Mouse (Mus musculus): ENCODE data around the gene Ablim1. TPM values are rescaled to one million over a fixed set of nuclear protein-coding genes. Genes with fewer than 3 reads are reported as not detected.
A peak's percentile ranks its signal among the peaks of the same experiment; 100 is the strongest.

Gene Ablim1
- polyA plus RNA-seq, 1 experiment: 54.2 TPM

DNA sequence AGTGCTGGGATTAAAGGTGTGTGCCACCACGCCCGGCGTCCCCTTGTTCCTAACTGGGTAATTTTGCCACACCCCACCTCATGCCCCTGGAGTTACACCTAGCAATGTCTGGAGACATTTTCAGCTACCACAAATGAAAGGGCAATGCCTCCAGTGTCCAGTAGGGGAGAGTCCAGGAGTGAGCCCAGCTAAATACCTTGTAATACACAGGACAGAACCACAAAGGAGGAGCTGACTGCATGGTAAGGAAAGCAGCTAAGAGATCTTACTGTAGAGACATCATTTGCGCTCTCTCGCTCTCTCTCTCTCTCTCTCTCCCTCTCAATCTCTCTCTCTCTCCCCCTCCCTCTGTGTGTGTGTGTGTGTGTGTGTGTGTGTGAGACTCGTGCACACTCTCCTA lies 120.8 kb downstream of the Ablim1 start:
- DNase-seq (ENCODE audit: extremely low spot score in 1 of 2, low spot score in 1 of 2): peak in 1 of 2 experiments; percentile 39

DNA sequence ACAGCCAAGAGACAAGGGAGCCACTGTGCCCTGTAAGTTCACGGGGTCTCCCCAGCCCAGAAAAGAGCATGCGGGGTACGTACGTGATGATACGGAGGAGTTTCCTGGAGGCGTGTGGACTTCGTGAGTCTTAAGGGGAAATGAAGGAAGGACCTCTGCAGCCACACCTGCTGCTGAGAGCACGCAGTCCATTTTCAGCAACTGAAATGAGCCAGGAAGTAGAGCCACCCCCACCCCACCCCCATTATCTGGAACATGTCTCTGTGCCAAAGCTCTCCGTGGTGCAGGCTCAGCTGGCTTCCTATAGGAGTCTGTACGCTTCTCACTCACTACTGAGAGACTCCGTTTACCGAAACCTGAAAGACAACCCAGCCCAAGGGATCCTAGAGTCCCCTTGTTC lies 121.3 kb downstream of the Ablim1 start:
- peak in 1 of 2 experiments; percentile 41 for DNase-seq (ENCODE audit: extremely low spot score in 1 of 2, low spot score in 1 of 2)

DNA sequence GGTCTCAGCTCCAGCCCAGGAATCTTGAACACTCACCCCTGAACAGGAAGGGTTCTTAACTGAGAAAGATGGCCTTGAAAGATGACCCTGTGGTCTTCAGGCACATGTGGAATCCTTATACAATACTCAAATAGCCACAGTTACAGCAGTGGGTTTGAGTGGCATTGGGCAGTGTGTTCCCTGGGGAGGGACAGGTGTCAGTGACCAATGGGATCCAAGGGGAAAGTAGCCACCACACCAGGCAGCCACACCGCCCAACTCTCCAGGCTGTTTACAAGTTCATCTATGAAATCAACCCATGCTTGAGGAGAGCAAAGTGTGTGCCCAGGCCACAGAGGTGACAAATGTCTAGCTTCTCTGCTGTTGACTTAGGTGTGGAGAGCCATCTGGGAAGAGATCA lies 123.6 kb downstream of the Ablim1 start:
- no peak for DNase-seq (ENCODE audit: extremely low spot score in 1 of 2, low spot score in 1 of 2)

DNA sequence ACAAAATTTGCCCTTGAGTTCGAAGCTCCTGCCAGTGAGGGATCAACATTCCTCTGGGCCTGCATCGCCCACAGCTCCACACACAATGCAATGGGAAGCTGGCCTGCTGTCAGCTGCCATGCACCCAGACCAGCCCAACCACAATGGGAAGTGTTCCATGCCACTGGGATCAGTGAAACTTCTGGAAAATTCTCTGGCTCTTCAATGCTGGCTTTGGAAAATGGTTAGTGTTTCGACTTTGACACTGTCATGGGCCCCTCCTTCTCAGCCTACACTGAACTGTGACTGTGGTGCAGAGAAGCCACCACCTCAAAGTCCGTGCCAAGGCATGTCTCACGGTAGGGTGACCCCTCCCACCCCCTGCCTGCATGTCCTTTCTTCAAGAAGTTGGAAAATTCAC lies 125.3 kb downstream of the Ablim1 start:
- DNase-seq (ENCODE audit: extremely low spot score in 1 of 2, low spot score in 1 of 2): no peak

DNA sequence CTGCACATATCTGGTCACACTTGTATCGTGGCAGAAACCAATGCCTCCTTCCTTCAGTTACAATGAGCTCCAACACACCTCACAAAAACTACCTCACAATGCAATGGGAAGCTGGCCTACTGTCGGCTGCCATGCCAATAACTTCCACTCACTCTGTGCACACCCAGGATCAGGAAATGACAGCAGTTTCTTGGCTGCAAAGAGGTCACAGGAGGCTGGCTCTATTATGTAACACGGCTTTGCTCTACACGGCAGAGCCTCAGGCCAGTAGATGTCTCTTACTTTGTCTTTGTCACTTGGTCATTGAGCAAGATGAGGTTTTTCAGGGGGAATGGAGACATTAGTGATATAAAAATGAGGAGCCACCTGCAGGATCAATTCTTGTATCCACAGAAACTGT lies 126.2 kb downstream of the Ablim1 start:
- DNase-seq (ENCODE audit: extremely low spot score in 1 of 2, low spot score in 1 of 2): no peak

DNA sequence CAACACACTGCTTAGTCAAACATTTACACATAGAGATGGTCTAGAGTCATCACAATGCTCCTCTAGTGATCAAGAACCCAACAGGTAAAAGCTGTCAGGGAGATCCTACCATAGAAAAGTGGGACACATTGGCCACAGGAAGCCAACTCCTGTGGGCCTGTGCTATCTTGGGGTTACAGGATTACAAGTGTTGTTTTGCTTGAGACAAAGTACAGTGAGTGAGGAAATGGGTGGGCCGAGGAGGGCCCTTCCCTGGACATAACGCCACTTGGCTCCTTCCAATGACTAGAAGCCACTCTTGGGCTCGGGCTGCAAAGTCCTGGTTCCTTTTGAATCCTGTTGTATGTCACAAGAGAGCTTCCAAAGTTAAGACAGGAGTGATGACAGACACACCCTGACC lies 129.7 kb downstream of the Ablim1 start:
- no peak for DNase-seq (ENCODE audit: extremely low spot score in 1 of 2, low spot score in 1 of 2)

DNA sequence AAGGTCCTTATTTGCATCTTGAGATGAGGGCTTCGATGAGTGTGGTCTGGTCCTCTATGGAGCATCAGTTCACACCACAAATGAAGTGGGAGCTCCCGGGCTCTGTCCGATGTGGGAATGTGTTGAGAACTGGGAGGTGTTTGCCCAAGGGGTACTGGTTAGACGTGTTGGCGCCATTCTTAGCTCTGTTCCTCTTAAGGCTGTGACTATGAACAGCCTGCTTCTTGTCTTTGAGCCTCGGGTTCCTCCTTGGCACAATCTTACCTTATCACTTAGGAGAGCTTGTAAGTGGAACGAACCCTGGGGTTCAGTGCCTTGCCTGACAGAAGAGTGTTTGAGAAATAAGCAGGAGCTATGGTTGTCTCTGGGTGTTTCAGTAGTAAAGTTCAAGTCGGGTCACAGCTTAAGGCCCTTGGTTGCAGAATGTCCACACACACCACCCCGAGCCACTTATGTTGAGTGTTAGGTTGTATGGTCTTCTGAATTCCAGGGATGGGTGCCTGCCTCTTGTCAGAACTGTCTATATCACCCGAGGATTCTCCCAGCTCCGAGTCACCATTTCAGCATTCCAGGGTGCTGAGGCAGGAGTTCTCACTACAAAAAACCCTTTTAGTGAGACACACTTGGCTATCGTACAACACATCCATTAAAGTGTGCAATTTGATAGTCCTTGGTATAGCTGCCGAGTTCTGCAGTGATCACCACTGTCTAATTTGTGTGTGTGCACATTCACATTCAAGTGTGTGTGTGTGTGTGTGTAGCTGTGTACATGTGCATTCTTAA lies 131.6 kb downstream of the Ablim1 start:
- DNase-seq (ENCODE audit: extremely low spot score in 1 of 2, low spot score in 1 of 2): no peak

DNA sequence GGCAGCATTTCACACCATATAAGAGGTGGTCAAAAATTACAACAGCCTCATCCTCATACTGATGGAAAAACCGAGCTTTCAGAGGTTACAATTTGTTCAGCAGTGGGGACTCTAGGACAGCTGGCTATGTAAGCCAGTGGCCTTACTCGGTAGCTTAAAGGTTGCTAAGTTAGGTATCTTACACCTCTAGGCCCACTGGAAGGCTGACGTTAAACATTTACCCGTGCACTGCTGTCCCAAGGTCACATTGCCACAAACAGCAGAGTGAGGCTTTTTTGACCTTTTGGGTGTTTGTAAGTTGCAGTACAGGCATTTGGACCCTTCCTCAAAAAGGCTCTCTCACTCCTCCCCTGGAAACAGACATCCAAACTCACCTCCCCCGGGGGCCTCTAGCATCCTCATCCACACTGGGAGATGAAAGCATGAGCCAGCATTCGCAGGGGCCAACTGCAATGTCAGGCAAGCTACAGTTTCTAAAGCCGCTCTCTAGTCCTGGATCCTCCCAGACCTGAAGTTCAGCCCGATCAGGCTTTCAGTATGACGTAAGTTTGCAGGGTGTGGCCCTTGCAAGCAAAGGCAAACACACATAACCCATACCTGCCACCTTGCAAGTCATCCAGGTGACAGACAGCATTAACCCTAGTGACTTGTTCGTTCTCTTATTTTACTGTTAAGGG lies 132.7 kb downstream of the Ablim1 start:
- DNase-seq (ENCODE audit: extremely low spot score in 1 of 2, low spot score in 1 of 2): no peak

DNA sequence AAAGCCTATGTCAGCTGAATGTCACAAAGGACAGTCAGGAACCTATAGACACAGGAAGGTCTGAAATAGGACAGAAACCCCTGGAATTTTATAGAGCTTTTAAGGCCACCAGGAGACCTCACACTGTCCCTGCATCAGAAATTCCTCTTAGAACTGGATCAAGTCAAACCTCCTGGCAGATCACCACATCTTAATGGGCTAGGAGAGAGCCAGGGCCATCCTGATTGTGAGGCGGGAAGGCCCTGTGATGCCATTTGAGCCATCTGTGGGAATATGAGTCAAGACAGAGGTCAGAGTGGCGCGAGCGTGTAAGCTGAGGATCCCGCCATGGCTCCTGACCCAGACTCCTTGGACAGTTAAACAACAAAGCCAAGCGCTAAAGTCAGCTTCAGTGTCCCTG lies 133.4 kb downstream of the Ablim1 start:
- DNase-seq (ENCODE audit: extremely low spot score in 1 of 2, low spot score in 1 of 2): no peak

DNA sequence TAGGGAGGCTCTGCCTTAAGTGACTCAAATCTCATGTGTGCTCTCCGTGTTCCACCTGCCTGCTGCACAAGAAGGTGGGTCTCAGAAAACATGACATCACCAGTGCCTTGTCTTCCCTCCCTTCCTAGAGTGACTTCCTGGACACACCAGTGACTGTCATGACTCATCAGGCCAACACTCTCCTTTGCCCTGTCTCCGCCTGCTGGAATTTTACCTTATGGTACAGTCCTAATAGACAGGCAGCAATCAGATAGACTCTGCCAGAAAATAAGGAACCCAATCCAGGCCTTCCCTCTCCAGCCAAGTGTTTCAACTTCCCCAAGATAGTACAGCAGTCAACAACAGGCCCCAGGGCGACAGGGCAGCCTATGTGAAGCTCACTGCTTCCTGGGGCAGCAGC lies 133.8 kb downstream of the Ablim1 start:
- DNase-seq (ENCODE audit: extremely low spot score in 1 of 2, low spot score in 1 of 2): no peak

DNA sequence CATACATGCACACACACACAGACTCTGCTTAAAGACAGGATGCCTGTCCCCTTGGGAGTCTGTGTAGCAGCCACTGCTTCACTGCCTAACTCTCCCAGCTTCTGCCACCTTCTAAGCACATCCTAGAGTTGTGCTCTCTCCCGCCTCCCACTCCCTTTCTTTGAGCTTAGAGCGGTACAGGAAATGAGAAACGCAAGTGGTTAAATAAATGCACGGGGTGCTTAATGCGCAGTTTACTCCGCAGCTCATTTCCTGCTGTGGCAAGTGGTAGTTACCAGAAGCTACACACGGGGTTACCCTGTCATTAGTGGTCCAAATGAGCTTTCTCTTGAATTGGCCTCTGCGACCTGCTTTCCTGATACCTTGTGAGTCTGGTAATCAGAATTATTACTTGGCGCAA lies 134.4 kb downstream of the Ablim1 start:
- DNase-seq (ENCODE audit: extremely low spot score in 1 of 2, low spot score in 1 of 2): peak in 1 of 2 experiments; percentile 66

DNA sequence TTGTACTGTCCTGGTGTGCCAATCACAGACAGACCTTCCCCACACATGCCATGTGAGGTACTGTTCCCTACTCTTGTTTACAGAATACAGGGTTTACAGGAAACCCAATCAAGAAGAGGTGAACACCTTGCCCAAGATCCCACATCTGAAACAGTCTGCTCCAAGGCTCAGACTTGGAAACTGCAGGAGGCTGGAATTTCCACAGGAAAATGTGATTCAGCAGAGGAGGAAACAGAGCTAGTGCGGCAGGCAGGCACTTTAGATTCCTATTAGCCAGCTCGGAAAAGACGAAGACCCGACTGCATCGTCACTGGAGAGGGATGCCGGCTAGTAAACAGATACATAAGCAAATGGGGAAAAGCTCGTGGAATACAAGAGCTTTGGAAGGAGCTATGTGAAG lies 135.4 kb downstream of the Ablim1 start:
- no peak for DNase-seq (ENCODE audit: extremely low spot score in 1 of 2, low spot score in 1 of 2)

DNA sequence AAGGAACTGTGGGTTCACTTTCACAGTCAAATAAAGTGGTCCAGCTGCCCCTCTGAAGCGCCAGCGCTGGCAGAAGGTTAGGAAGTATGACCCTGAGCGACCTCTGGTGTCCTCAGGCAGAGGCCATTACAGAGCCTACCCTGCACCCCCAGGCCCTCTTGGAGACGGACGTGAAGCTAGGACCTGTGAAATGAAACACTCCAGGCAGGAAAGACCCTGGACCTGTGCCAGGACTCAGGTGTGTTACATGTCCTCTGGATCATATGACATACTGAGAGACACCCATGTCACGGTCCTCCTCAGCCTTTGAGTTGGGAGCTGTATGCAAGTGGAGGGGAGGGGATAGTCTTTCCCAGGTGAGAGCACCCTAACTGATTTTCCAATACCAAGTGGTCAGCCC lies 137.4 kb downstream of the Ablim1 start:
- no peak for DNase-seq (ENCODE audit: extremely low spot score in 1 of 2, low spot score in 1 of 2)

DNA sequence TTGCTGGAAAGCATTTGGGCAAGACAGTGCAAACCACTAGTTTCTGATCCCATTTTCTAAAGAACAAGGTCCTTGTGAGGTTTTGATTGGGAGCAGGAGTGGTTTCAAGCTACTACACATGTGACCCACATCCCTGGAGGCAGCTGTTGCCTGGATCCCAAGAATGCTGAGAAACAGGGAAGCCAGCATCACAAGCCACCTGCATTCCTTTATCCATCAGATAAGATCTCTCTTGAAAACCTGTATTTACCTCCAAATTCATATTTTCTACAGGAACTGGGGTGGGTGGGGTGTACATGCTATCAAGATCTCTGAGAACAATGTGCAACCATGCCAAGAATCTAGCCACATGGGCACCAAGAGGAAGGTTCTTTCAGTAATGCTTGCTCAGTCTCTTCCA lies 139.6 kb downstream of the Ablim1 start:
- no peak for DNase-seq (ENCODE audit: extremely low spot score in 1 of 2, low spot score in 1 of 2)

DNA sequence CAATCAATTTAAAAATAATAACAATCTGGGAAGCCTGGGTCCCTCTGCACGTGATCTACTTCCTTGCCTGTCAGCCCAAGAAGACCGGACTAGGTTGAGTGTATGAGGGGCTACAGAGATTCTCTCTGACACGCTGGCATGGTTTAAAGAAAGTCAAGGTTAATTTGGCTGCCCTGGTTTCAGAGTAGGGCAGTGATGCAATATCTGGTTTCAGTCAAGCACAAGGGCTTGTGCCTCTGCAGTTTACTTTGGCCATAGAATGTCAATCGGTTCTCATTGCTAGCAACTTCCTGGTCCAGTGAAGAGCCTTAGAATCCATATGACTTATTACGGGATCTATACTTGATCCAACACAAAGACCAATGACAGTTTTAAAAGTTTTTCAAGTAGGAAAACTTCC lies 140.2 kb downstream of the Ablim1 start:
- no peak for DNase-seq (ENCODE audit: extremely low spot score in 1 of 2, low spot score in 1 of 2)

DNA sequence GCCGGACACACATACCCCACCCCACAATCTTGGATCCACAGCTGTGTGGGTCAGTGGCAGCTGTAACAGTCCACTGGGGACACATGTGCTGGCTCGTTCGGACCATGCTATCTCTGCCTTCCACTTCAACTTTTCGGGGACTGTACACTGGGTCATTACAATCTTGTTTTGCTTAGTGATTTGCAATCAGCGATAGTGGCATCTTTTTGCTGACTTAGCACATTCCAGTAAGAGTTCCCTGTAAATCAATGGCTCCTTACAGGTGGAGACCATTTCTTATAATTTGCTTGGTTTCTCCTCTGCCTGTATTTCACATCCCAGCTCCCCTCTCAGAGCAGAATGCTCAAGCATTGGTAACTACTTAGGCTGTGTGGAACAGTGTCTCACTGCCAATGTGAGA lies 140.7 kb downstream of the Ablim1 start:
- DNase-seq (ENCODE audit: extremely low spot score in 1 of 2, low spot score in 1 of 2): no peak

DNA sequence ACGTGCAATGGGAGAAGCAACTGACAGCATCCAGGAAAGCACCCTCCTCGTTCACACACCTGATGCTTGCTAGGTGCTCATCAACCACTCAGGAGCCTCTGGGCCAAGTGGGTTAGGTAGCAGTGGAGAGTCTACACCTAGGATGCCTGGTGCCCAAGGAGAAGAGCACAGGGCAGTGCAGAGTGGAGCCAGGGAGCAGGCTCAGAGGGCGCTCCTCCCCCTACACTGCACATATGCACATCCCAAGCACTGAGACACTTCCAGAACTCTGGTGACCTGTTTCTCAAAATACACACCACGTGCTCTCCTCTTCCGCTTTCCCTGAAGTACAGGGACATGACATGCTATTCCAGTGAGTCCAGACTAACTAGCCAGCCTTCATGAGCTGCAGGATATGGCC lies 142.4 kb downstream of the Ablim1 start:
- DNase-seq (ENCODE audit: extremely low spot score in 1 of 2, low spot score in 1 of 2): no peak

DNA sequence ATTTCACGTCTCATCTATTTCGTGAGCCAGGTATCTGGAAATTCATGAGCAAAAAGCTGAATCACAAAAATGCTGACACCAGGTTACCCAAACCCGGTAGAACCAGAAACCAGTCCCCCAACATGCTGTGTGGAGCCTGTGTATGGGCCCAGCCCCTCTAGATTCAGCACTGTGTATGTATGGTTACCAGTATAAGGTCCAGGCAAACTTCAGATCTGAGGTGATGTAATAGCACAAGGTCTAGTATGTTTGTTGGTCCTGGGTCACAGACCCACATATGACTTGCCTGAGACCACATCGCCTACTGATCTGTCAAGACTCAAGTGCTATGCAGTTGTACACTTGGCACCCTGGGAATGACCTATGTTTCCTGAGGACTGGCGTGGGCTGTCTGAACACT lies 143.8 kb downstream of the Ablim1 start:
- DNase-seq (ENCODE audit: extremely low spot score in 1 of 2, low spot score in 1 of 2): no peak

DNA sequence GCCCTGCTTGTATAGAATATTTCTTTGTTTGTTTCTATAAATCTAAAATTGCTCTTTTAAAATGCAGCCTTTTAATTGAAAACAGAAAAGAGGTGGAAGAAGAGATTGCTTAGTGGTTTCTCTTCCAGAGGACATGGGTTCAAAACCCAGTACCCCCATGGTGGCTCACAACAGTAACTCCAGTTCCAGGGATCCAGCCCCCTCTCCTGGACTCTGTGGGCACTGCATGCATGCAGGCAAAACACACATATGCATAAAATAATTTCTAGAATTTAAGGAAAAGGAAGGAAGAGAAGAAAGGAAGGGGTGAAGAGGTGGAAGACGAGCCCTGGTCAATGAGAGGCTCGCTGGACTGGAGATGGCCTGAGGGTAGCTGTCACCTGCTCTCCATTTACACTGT lies 145.2 kb downstream of the Ablim1 start:
- no peak for DNase-seq (ENCODE audit: extremely low spot score in 1 of 2, low spot score in 1 of 2)

DNA sequence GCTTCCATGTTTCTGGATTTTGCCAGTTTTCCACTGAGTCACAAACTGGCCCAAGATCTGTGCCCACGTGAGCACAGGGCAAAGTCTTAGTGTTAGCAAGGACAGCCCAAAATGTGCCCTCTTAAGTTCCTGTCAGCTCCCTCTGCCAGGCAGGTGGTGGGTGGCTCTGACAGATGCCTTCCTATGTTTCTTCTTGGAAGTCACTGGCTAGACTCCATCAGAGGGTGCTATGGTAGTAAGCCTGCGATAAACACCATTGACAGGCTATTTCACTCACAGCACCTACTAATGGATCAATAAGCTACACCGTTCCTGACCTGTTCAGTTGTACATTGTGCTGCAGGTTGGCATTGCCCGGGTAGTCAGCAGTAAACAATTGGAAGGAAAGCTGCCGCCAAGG lies 147.0 kb downstream of the Ablim1 start:
- DNase-seq (ENCODE audit: extremely low spot score in 1 of 2, low spot score in 1 of 2): no peak

DNA sequence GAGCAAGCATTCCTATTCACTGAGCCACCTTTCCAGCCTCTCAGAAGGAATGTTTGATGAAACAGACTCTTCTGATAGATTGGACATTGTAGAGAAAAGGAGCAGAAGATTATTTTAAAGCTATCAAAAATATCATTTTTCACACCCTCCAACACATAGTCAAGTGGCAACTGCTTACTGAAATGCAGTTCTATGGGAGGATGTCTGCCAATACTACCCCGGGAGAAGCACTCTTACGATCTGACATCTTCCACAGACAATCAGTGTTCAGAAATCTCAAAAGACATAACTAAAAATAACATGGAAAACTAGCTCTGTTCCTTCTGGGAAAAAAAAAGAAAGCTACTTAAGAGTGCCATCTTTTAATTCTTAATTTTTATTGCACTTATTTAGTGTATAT lies 149.8 kb downstream of the Ablim1 start:
- DNase-seq (ENCODE audit: extremely low spot score in 1 of 2, low spot score in 1 of 2): no peak

DNA sequence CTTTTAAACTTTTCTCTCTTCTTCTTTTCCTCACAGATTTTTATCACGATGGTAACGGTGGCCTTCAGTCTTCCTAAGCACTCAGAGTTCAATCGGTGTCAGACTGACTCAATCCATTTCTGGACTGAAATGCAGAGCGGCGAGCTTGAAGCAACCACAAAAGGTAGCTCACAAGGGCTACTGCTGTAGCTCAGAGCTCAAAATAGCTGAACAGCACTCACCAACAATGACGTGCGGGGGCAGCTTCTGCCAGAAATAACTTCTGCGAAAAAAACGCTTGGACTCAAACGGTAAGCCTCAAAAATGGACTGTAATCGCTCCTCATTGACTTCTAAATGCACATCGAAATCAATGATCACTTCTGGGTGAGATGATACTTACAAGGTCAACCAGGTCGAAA lies 151.4 kb downstream of the Ablim1 start:
- DNase-seq (ENCODE audit: extremely low spot score in 1 of 2, low spot score in 1 of 2): peak in 1 of 2 experiments; percentile 70

Data from frontal cortex, adult 2 months (tissue).